Mouse (Mus musculus) cerebellum, postnatal 10 days (tissue): ENCODE data around the gene Oxsr1.
"Not testable (repeated sequence)": the region's sequence is repeated elsewhere in the genome, so short reads cannot be mapped to it uniquely, and the experiment has no call there.

Experiments
- DNase-seq, 2 experiments: peaks; one replicate each; pipeline ENCODE4 v3.0.0; 2021; ENCODE audit warnings: mixed read lengths in 2 of 2

The Oxsr1 gene

GRCm38 (mm10) chr9:119322289-119323259, at the start of gene Oxsr1:
Gene Oxsr1, minus strand, starts transcription at chr9:119322427.
- peak; percentile 98 for DNase-seq

DNA sequence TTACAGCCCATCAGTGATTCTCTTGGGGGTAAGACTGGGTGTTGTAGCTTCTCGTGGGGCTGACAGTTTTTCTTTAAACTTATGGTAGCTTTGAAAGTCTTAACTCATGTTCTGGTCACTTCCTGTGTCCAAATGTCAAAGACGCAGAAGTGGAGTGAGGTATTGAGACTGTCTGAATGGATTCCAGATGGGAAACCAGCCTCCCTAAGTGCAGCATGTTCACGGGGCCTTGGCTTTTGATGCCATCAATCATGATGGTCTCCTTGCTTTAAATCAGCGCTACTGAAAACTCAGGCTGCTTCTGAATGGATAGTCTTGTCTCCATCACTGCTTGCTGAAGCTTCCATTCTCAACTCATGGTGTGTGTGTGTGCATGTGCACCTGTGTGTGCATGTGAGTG, 49.0 kb upstream of the Oxsr1 start:
- no peak for DNase-seq

DNA sequence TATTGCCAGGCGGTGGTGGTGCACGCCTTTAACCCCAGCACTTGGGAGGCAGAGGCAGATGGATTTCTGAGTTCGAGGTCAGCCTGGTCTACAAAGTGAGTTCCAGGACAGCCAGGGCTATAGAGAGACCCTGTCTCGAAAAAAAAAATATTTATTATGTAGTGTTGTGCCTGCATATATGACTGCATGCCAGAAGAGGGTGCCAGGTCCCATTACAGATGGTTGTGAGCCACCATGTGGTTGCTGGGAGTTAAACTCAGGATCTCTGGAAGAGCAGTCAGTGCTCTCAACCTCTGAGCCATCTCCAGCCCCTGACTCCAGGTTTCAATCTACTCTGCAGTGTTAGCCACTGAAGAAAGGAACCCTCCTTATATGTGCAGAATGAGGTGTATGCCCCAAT, 48.5 kb upstream of the Oxsr1 start:
- not testable (repeated sequence) for DNase-seq

DNA sequence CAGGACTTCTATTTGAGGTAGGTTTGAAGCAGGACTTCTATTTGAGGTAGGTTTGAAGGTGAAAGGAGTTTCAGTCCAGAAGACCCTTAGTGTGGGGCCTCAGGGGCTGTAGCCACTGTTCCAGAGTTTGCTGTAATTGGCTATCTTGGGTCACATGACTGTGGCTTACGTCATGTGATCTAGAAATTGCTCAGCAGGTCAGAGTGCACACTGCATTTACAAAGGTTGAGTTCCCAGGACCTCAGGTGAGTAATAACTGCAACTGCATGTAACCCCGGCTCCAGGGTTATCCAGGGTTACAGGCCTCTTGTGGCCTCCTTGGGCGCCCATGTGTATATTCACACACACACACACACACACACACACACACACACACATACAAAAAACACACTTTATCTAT, 46.1 kb upstream of the Oxsr1 start:
- no peak for DNase-seq

- no peak for DNase-seq
Measured at GRCm38 (mm10) chr9:119365284-119365683, 43.1 kb upstream of the Oxsr1 start, which contains the start of gene Slc22a14. Gene Slc22a14, minus strand, starts transcription at chr9:119365553.

DNA sequence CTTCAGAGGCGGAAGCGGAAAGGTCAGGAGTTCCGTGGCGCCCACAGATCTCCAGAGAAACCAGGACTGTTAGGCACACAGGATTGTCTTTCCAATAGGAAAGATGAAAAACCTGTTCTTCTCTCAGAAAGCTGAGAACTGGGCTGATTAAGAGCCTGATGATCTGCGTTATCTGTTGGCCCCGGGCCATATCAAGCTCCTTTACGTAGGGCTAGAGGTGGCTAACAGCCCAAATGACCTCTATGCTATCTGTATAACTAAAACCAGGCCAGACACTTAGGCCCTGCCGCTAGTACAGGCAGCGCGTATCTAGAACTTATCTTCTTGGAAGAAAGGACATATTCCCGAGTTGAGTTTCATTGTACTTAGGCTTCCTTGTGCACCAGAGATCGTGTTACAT, 41.0 kb upstream of the Oxsr1 start:
- no peak for DNase-seq

DNA sequence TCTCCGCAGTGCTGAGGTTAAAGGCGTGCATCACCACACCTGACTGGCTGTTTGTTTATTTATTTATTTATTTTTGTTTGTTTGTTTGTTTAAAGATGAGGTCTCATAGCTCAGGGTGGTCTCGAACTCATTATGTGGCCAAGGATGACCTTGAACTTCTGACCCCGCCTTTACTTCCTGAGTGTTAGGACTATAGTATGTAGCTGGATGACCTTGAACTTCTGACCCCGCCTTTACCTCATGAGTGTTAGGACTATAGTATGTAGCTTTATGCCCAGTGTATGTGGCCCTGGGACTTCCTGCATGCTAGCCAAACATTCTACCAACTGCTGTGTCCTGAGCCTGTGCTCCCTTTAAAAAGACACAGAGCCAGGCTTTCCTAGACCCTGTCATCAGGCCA, 39.2 kb upstream of the Oxsr1 start:
- no peak for DNase-seq

- peak in 1 of 2 experiments; percentile 29 for DNase-seq
Measured at GRCm38 (mm10) chr9:119358058-119358429, 35.8 kb upstream of the Oxsr1 start.

DNA sequence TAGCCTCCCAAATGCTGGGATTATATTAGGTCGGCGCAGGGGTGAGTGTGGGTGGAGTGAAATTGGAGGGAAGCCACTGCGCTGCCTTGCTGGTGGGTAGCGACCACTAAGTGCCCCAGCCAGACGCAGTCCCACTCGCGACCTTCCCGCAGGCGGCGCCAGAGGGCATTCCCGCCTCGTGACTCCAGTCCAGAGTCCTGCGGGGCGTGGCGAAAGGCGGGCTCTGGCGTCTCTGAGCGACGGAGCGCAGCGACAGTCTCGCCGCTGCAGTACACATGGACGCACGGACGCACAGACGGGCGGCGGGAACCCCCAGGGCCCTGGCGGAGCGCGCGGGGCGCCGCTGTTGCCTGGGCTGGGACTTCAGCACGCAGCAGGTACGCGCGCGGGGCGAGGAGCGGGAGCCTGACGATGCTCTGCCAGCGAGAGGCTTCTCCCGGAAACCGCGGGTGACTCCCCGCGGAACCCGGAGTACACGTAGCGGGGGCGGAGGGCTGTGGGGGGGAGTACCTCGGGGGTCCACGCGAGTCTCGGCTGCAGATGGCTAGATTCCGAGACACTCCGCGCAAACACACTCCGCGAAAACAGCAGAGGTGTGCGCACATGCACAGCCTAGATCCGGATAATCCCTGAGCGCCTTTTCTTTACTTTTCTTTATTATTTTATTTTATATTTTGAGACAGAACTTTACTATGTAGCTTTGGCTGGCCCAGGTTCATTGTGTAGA, 35.3 kb upstream of the Oxsr1 start, which contains the start of gene Xylb:
TSS of gene Xylb (plus strand) at position 51 of the 727 bp plus-strand sequence.
- DNase-seq, result peak; percentile 97 to 98

DNA sequence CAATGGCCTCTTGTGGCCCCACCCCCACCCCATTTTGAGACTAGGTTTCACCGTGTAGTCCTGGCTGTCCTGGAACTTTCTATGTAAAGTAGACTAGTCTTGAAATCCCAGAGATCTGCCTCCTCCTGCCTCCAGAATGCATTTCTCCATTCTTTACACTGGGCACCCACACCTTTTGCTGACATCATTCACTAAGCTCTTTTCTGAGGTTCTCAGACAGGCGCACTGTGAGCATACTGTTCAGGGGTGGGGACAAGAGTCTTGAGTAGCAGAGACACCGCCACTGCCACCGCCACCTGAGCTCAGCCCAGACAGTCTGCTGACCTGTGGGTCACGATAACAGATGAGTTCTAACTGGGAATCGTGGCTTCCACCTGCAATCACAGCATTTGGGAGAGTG, 33.7 kb upstream of the Oxsr1 start:
- DNase-seq, result no peak

- DNase-seq, result no peak
Measured at GRCm38 (mm10) chr9:119353926-119354325, 31.7 kb upstream of the Oxsr1 start.

- DNase-seq, result peak; percentile 86 to 92
Measured at GRCm38 (mm10) chr9:119352060-119352459, 29.8 kb upstream of the Oxsr1 start.

GRCm38 (mm10) chr9:119350947-119351705, 28.9 kb upstream of the Oxsr1 start:
- DNase-seq, result no peak

DNA sequence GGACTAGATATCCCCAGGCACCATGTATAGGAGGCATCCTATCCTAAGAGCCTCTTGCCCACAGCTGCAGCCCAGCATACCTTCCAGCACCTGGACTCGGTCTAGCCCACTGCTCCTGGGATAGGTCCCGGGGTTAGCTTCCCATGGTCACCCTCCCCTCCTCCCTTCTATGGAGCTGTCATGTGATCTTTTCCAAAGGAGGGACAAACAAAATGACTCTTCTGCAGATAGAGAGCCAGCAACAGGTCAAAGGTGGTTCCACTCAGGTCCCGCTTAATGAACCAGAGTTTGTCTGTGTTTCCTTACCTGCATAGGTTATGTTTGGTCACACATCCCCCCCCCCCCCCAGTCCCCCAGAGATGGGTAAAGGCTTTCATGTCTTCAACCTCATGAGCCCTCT, 28.3 kb upstream of the Oxsr1 start:
- no peak for DNase-seq

- DNase-seq, result no peak
Measured at GRCm38 (mm10) chr9:119346376-119346775, 24.1 kb upstream of the Oxsr1 start.

DNA sequence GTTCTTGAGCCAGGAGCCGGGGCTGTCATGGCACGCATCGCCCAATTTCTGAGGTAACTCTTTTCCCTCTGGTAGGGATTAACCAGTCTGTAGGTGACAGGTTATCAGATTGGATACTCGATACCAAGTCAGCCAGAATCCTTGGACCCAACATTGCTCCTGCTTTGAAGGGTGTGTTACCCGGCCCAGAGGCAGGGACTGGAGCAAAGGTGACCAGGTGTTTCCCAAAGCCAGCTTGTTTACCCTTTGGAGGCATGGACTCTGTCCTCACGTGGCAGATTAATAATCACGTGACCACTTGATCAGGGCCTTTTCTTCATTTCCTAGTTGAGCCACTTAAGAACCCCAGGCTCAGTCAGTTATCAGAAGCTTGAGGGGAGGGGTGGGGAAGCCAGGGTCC, 20.5 kb upstream of the Oxsr1 start:
- DNase-seq, result no peak

DNA sequence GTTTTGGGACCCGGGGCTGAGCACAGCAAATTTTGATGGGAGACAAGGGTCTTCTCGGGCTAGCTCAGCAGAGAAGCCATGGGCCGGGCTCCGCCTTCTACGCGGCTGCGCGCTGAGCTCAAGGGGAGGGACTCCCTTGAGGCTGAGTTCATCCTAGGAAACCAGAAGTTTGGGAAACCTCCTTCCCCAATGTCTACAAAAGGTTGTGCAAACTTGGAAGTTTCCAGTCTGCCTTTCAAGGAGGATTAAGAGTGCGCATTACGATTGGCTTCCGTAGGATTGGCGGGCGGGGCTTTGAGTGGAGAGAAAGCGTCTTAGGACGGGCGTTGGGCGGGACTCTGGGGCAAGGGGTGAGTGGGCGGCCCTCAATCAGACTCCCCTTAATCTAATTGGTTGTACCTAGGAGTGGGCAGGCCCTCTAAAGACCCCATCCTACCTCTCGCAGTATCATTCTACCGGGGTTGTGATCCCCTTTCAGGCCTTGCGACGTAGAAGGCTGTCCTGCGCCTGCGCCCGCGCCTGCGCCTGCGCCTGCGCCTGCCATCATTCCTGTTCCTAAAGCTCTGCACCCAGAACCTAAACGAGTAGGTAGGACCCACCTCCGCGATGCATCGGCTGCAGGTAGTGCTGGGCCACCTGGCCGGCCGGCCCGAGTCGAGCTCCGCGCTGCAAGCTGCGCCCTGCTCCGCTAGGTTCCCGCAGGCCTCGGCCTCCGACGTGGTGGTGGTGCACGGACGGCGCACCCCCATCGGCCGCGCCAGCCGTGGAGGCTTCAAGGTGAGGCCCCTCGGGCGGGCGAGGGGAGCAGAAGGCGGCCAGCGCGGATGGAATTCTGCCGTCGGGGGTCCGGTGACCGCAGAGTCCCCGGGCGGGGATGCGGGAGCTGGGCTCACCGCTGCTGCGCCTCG, 18.9 kb upstream of the Oxsr1 start, which contains the start of gene Myd88:
TSS of gene Myd88 (minus strand) at position 503 of the 908 bp plus-strand sequence.
- DNase-seq, result peak; percentile 87 to 93

DNA sequence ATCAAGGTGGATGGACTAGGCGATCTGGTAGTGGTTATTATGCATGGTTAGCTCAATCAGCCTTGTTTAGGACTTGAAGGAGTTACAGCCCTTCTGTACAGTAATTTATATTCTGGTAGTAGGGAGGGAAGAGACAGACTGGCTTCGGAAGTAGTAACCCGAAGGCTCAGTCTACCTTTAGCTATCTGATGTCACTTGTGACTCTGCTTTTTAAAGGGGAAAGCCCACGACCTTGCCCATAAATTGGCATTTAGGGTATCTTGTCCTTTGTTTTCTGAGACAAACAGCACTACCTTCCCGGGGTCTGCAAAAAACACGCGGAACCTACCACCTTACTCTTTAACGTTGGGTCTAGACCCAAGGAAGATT, 18.0 kb upstream of the Oxsr1 start:
- DNase-seq, result no peak

GRCm38 (mm10) chr9:119339558-119340211, 17.5 kb upstream of the Oxsr1 start, which contains the start of gene Acaa1a:
Gene Acaa1a, plus strand, starts transcription at chr9:119339676.
- peak; percentile 86 to 87 for DNase-seq

- no peak for DNase-seq
Measured at GRCm38 (mm10) chr9:119339106-119339505, 16.9 kb upstream of the Oxsr1 start.

- no peak for DNase-seq
Measured at GRCm38 (mm10) chr9:119338350-119338749, 16.1 kb upstream of the Oxsr1 start.
